Mouse (Mus musculus) megakaryocyte, embryonic 14.5 days (primary cell): ENCODE measurements around the gene Gm20388. TPM values are rescaled to one million over a fixed set of nuclear protein-coding genes. Genes with fewer than 3 reads are reported as not detected.
A peak's percentile ranks its signal among the peaks of the same experiment; 100 is the strongest.

Experiments
- H3K27me3 ChIP-seq: replicated peaks from 2 replicates; pipeline ENCODE3; 2012; ENCODE audit warnings: inconsistent platforms
- H3K36me3 ChIP-seq: replicated peaks from 2 replicates; pipeline ENCODE3; 2012; ENCODE audit warnings: low read length, inconsistent platforms, mixed read lengths
- H3K4me1 ChIP-seq: 2 replicates; pipeline ENCODE4 v1.6.1; 2012; ENCODE audit warnings: inconsistent platforms
- H3K4me3 ChIP-seq: replicated peaks from 2 replicates; pipeline ENCODE3; 2012; ENCODE audit warnings: moderate library complexity, mild to moderate bottlenecking, inconsistent platforms
- H3K9me3 ChIP-seq: 2 replicates; pipeline ENCODE4 v1.6.1; 2012; ENCODE audit warnings: inconsistent platforms
- FLI1 ChIP-seq: IDR thresholded peaks from 2 replicates; pipeline ENCODE4 v1.6.1; 2012; ENCODE audit warnings: low read length, inconsistent platforms, mixed read lengths
- GATA1 ChIP-seq: IDR thresholded peaks from 3 replicates; pipeline ENCODE4 v1.6.1; 2012; ENCODE audit warnings: mixed read lengths, low read length, inconsistent platforms, borderline replicate concordance
- polyA plus RNA-seq: library from polyadenylated mRNA; stranded (reverse); fragments of >175 nt; gene quantifications from 2 replicates; pipeline ENCODE4 v1.2.3, GENCODE M21; 2012; ENCODE audit warnings: low replicate concordance; ENCODE audit not compliant: insufficient read depth

Gene Gm20388
- polyA plus RNA-seq, 1 experiment: 111 TPM

GRCm38 (mm10) chr8:121035611-121036010, 1125.0 kb downstream of the Gm20388 start:
- TF ChIP-seq GATA1 (no peak), FLI1 (no peak)
- Histone ChIP-seq H3K36me3 (no peaks in the 10 kb centered on the region), H3K9me3 (peaks cover 12% of the 10 kb centered on the region), H3K27me3 (peaks cover 85% of the 10 kb centered on the region), H3K4me1 (no peaks in the 10 kb centered on the region), H3K4me3 (no peak overlapping the region)

GRCm38 (mm10) chr8:121043719-121044440, 1133.2 kb downstream of the Gm20388 start:
- no peaks in the 10 kb centered on the region for H3K36me3 ChIP-seq
- no peak for TF ChIP-seq FLI1
- no peak for TF ChIP-seq GATA1
- H3K9me3 ChIP-seq: peaks cover 18% of the 10 kb centered on the region
- peaks cover 56% of the 10 kb centered on the region for H3K27me3 ChIP-seq
- no peak overlapping the region for H3K4me3 ChIP-seq
- H3K4me1 ChIP-seq: no peaks in the 10 kb centered on the region

- peaks cover 4% of the 10 kb centered on the region for H3K4me1 ChIP-seq
- H3K4me3 ChIP-seq: no peak overlapping the region
- no peak for TF ChIP-seq FLI1
- TF ChIP-seq GATA1: no peak
- H3K36me3 ChIP-seq: no peaks in the 10 kb centered on the region
- peaks cover 18% of the 10 kb centered on the region for H3K9me3 ChIP-seq
- H3K27me3 ChIP-seq: peaks cover 53% of the 10 kb centered on the region
Measured at GRCm38 (mm10) chr8:121047441-121047840, 1136.8 kb downstream of the Gm20388 start.

GRCm38 (mm10) chr8:121058081-121058480, 1147.4 kb downstream of the Gm20388 start:
- TF ChIP-seq GATA1 (no peak), FLI1 (no peak)
- H3K4me1 ChIP-seq: no peaks in the 10 kb centered on the region
- no peaks in the 10 kb centered on the region for H3K36me3 ChIP-seq
- H3K9me3 ChIP-seq: peaks cover 3% of the 10 kb centered on the region; the same call in 1 of the 2 replicates
- no peak overlapping the region for H3K4me3 ChIP-seq
- peaks cover 78% of the 10 kb centered on the region for H3K27me3 ChIP-seq

- no peaks in the 10 kb centered on the region for H3K36me3 ChIP-seq
- peak overlapping the region; percentile 15 for H3K4me3 ChIP-seq
- H3K27me3 ChIP-seq: peaks cover 86% of the 10 kb centered on the region
- TF ChIP-seq FLI1 (no peak), GATA1 (no peak)
- H3K9me3 ChIP-seq: peaks cover 3% of the 10 kb centered on the region; the same call in 1 of the 2 replicates
- no peaks in the 10 kb centered on the region for H3K4me1 ChIP-seq
Measured at GRCm38 (mm10) chr8:121059098-121059497, 1148.5 kb downstream of the Gm20388 start.

- TF ChIP-seq GATA1 (no peak), FLI1 (no peak)
- H3K27me3 ChIP-seq: peaks cover 82% of the 10 kb centered on the region
- H3K36me3 ChIP-seq: no peaks in the 10 kb centered on the region
- no peaks in the 10 kb centered on the region for H3K4me1 ChIP-seq
- no peak overlapping the region for H3K4me3 ChIP-seq
- H3K9me3 ChIP-seq: peaks cover 7% of the 10 kb centered on the region; the same call in 1 of the 2 replicates
Measured at GRCm38 (mm10) chr8:121062521-121062920, 1151.9 kb downstream of the Gm20388 start.

- TF ChIP-seq FLI1 (no peak), GATA1 (no peak)
Measured at GRCm38 (mm10) chr8:121063649-121064048, 1153.0 kb downstream of the Gm20388 start.

GRCm38 (mm10) chr8:121071454-121071853, 1160.8 kb downstream of the Gm20388 start:
- peaks cover 89% of the 10 kb centered on the region for H3K27me3 ChIP-seq
- H3K9me3 ChIP-seq: no peaks in the 10 kb centered on the region
- H3K4me1 ChIP-seq: peaks cover 5% of the 10 kb centered on the region; the same call in 1 of the 2 replicates
- H3K36me3 ChIP-seq: no peaks in the 10 kb centered on the region
- H3K4me3 ChIP-seq: no peak overlapping the region
- TF ChIP-seq GATA1: no peak
- TF ChIP-seq FLI1: no peak

More at GRCm38 (mm10) chr8:121063649-121064048, 1153.0 kb downstream of the Gm20388 start:
- H3K4me3 ChIP-seq: no peak overlapping the region
- H3K36me3 ChIP-seq: no peaks in the 10 kb centered on the region
- H3K9me3 ChIP-seq: peaks cover 7% of the 10 kb centered on the region; the same call in 1 of the 2 replicates
- peaks cover 80% of the 10 kb centered on the region for H3K27me3 ChIP-seq
- H3K4me1 ChIP-seq: no peaks in the 10 kb centered on the region

GRCm38 (mm10) chr8:121072406-121073130, 1161.9 kb downstream of the Gm20388 start:
- no peak overlapping the region for H3K4me3 ChIP-seq
- H3K4me1 ChIP-seq: peaks cover 6% of the 10 kb centered on the region
- H3K36me3 ChIP-seq: no peaks in the 10 kb centered on the region
- no peak for TF ChIP-seq FLI1
- TF ChIP-seq GATA1: no peak
- H3K9me3 ChIP-seq: no peaks in the 10 kb centered on the region
- peaks cover 97% of the 10 kb centered on the region for H3K27me3 ChIP-seq
